25 mouse cellular contexts compared by ENCODE assay signal in the genomic region with DNA sequence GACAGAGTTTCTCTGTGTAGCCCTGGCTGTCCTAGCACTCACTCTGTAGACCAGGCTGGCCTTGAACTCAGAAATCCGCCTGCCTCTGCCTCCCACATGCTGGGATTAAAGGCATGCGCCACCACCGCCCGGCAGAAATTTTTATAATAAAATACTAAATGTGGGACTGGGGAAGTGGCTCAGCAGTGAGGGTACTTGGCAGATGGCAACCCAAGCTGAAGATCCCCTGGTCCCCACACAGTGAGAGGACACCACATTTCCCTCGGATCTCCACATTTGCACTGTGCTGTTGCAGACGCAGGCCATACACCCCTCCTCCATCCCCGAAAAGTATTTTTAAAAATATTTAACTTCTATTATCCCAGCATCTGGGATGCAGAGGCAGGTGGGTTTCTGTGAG. TPM values are rescaled to one million over a fixed set of nuclear protein-coding genes. Genes with fewer than 3 reads are reported as not detected.
DNase-seq lines count a peak whose midpoint lies in the region; ATAC-seq and TF ChIP-seq lines count a peak whose summit lies in the region.
"Had no signal": no experiment of that assay in that cellular context is flagged by ENCODE, and none has a peak within 500 bp of the region (broad histone marks: within the 10 kb centered on the region; RNA-seq: fewer than 3 reads in every experiment).

No protein-coding gene starts in this region.

- TF ChIP-seq CTCF in liver, embryonic 14.5 days (IDR thresholded peaks at IDR 0.05; ENCODE audit: low read depth), result no peak

- TF ChIP-seq EP300 in liver, embryonic 14.5 days (IDR thresholded peaks at IDR 0.05; ENCODE audit: low read depth), result no peak

- ATAC-seq in midbrain, embryonic 16.5 days, result no peak
- ATAC-seq in liver, embryonic 14.5 days (ENCODE audit: insufficient read depth), result no peak
- ATAC-seq: activated CD4-positive, CD25-positive, alpha-beta regulatory T cell, adult 4 months; forebrain, embryonic 14.5 days; hindbrain, postnatal 0 days; Patski had no signal

- 93% methylated on average over 7 of the region's 7 CpGs for WGBS in midbrain, embryonic 10.5 days
- WGBS in midbrain, embryonic 16.5 days, result 94% methylated on average over 7 of the region's 7 CpGs
- WGBS in liver, embryonic 14.5 days (ENCODE audit: insufficient replicate concordance), result 83% methylated on average over 7 of the region's 7 CpGs

- no peaks in the 10 kb centered on the region for H3K27me3 ChIP-seq in midbrain, embryonic 10.5 days (ENCODE audit: low read depth, poor library complexity, severe bottlenecking)
- H3K27me3 ChIP-seq in midbrain, embryonic 16.5 days (ENCODE audit: control insufficient read depth, insufficient read depth, low read depth, low read length), result no peaks in the 10 kb centered on the region
- H3K27me3 ChIP-seq in liver, embryonic 14.5 days (ENCODE audit: control insufficient read depth, insufficient read depth, low read length), result no peaks in the 10 kb centered on the region
- H3K27me3 ChIP-seq: heart, embryonic 15.5 days; hindbrain, embryonic 13.5 days; Patski had no signal

- H3K9ac ChIP-seq in midbrain, embryonic 16.5 days (ENCODE audit: low read depth, low read length), result no peak overlapping the region
- no peak overlapping the region for H3K9ac ChIP-seq in liver, embryonic 14.5 days (replicated peaks)
- H3K9ac ChIP-seq: heart, embryonic 15.5 days had no signal

- no peak overlapping the region for H3K27ac ChIP-seq in midbrain, embryonic 10.5 days (replicated peaks)
- no peak overlapping the region for H3K27ac ChIP-seq in midbrain, embryonic 16.5 days (ENCODE audit: low read length)
- no peak overlapping the region for H3K27ac ChIP-seq in liver, embryonic 14.5 days
- H3K27ac ChIP-seq: embryonic facial prominence, embryonic 10.5 days; heart, embryonic 10.5 days had no signal

- peaks cover 24% of the 10 kb centered on the region for H3K36me3 ChIP-seq in midbrain, embryonic 10.5 days
- H3K36me3 ChIP-seq in midbrain, embryonic 16.5 days (ENCODE audit: control insufficient read depth, insufficient read depth, low read length), result no peaks in the 10 kb centered on the region; the same call in 1 of the 2 replicates
- peaks cover 5% of the 10 kb centered on the region for H3K36me3 ChIP-seq in liver, embryonic 14.5 days (replicated peaks; ENCODE audit: control insufficient read depth, insufficient read depth, low read depth)

- peak; percentile 59 for DNase-seq in cerebellum, adult 9-10 months
- no peak for DNase-seq in cerebellum, postnatal 14 days
- DNase-seq in midbrain, embryonic 10.5 days (ENCODE audit: low spot score), result no peak
- DNase-seq in liver, embryonic 14.5 days (ENCODE audit: low read depth in 3 of 3, low spot score in 3 of 3), result no peak
- DNase-seq in layer of hippocampus, adult 8-10 months (ENCODE audit: low spot score in 2 of 2), result no peak
- DNase-seq in frontal cortex, postnatal 36 days (ENCODE audit: low spot score in 2 of 2), result no peak
- DNase-seq: adrenal gland, postnatal 14 days; cerebellum, adult 18-20 months; cerebellum, postnatal 36 days; gastrocnemius, postnatal 36 days; heart, postnatal 14 days had no signal

- peak overlapping the region; percentile 8; the same call in 1 of the 2 replicates for H3K4me3 ChIP-seq in midbrain, embryonic 10.5 days
- H3K4me3 ChIP-seq in midbrain, embryonic 16.5 days (ENCODE audit: low read depth, low read length), result no peak overlapping the region
- no peak overlapping the region for H3K4me3 ChIP-seq in liver, embryonic 14.5 days (ENCODE audit: insufficient read depth in 1 of 2, low read depth in 2 of 2, low read length in 2 of 2)
- H3K4me3 ChIP-seq: heart, embryonic 10.5 days had no signal

- no peak overlapping the region for H3K4me2 ChIP-seq in midbrain, embryonic 16.5 days (ENCODE audit: low read length)
- H3K4me2 ChIP-seq in liver, embryonic 14.5 days (ENCODE audit: low read depth), result peak overlapping the region; percentile 93; the same call in 1 of the 2 replicates

- no peaks in the 10 kb centered on the region for H3K9me3 ChIP-seq in midbrain, embryonic 10.5 days (replicated peaks)
- no peaks in the 10 kb centered on the region for H3K9me3 ChIP-seq in midbrain, embryonic 16.5 days (replicated peaks; ENCODE audit: control insufficient read depth, low read length, poor library complexity, severe bottlenecking)
- no peaks in the 10 kb centered on the region for H3K9me3 ChIP-seq in liver, embryonic 14.5 days (ENCODE audit: control insufficient read depth, low read length)
- H3K9me3 ChIP-seq: embryonic facial prominence, embryonic 10.5 days; forebrain, embryonic 10.5 days; heart, embryonic 10.5 days; heart, embryonic 15.5 days; hindbrain, embryonic 13.5 days had no signal

- peaks cover 19% of the 10 kb centered on the region for H3K4me1 ChIP-seq in midbrain, embryonic 10.5 days
- H3K4me1 ChIP-seq in midbrain, embryonic 16.5 days (ENCODE audit: control insufficient read depth, insufficient read depth, low read length), result peaks cover 25% of the 10 kb centered on the region
- H3K4me1 ChIP-seq in liver, embryonic 14.5 days (replicated peaks; ENCODE audit: control insufficient read depth in 2 of 2, insufficient read depth in 2 of 2, low read length in 1 of 2), result peaks cover 10 to 12% of the 10 kb centered on the region in 2 experiments

RNA-seq across cellular contexts. Expression of gene Bag6, which starts 1.5 kb away (rescaled TPM):
- polyA plus RNA-seq in midbrain, embryonic 10.5 days (2016; fragmentation: Nextera tagmentation; extraction: Ambion mirVana), result 56.6 and 67.4 TPM in 2 replicates
- 70.5 and 75.7 TPM in 2 replicates for polyA plus RNA-seq in midbrain, embryonic 16.5 days (2015; fragmentation: Nextera tagmentation; extraction: Ambion mirVana)
- polyA plus RNA-seq in liver, embryonic 14.5 days (2012; rRNA removed), result 45.7 and 48.1 TPM in 2 replicates
- polyA plus RNA-seq in liver, embryonic 14.5 days (2014; fragmentation: Nextera tagmentation; extraction: Ambion mirVana), result 22.9 and 30.5 TPM in 2 replicates
- 100 to 1,000 TPM; 291 to 311 (median 298) TPM for total RNA-seq in layer of hippocampus, adult 8-10 months (2022)

RNA-seq across cellular contexts. Expression of gene Apom, which starts 1.7 kb away (rescaled TPM):
- 0.53 and 0.66 TPM in 2 replicates for polyA plus RNA-seq in midbrain, embryonic 10.5 days (2016; fragmentation: Nextera tagmentation; extraction: Ambion mirVana)
- 0.24 and 0.29 TPM in 2 replicates for polyA plus RNA-seq in midbrain, embryonic 16.5 days (2015; fragmentation: Nextera tagmentation; extraction: Ambion mirVana)
- 285 and 317 TPM in 2 replicates for polyA plus RNA-seq in liver, embryonic 14.5 days (2012; rRNA removed)
- 750 and 763 TPM in 2 replicates for polyA plus RNA-seq in liver, embryonic 14.5 days (2014; fragmentation: Nextera tagmentation; extraction: Ambion mirVana)
- total RNA-seq in layer of hippocampus, adult 8-10 months (2022), result not detected
- total RNA-seq: adrenal gland, adult 18-20 months; gastrocnemius, adult 8-10 months; gastrocnemius, postnatal 36 days; heart, postnatal 14 days; hematopoietic stem cell, adult 5-6 weeks had no signal
- polyA plus RNA-seq: activated CD4-positive, CD25-positive, alpha-beta regulatory T cell, adult 4 months; embryonic facial prominence, embryonic 14.5 days; hindbrain, postnatal 0 days had no signal

RNA-seq across cellular contexts. Expression of gene D17H6S53E, which starts 7.3 kb away (rescaled TPM):
- 9.5 and 9.6 TPM in 2 replicates for polyA plus RNA-seq in midbrain, embryonic 10.5 days (2016; fragmentation: Nextera tagmentation; extraction: Ambion mirVana)
- polyA plus RNA-seq in midbrain, embryonic 16.5 days (2015; fragmentation: Nextera tagmentation; extraction: Ambion mirVana), result 7.8 and 8.7 TPM in 2 replicates
- polyA plus RNA-seq in liver, embryonic 14.5 days (2012; rRNA removed), result 0.75 and 1.5 TPM in 2 replicates
- 1.3 and 1.5 TPM in 2 replicates for polyA plus RNA-seq in liver, embryonic 14.5 days (2014; fragmentation: Nextera tagmentation; extraction: Ambion mirVana)
- total RNA-seq in layer of hippocampus, adult 8-10 months (2022), result 10 to 100 TPM; 27.6 to 31.6 (median 30.9) TPM

RNA-seq across cellular contexts. Expression of gene Csnk2b, which starts 11.7 kb away (rescaled TPM):
- 299 and 306 TPM in 2 replicates for polyA plus RNA-seq in midbrain, embryonic 10.5 days (2016; fragmentation: Nextera tagmentation; extraction: Ambion mirVana)
- polyA plus RNA-seq in midbrain, embryonic 16.5 days (2015; fragmentation: Nextera tagmentation; extraction: Ambion mirVana), result 315 and 331 TPM in 2 replicates
- polyA plus RNA-seq in liver, embryonic 14.5 days (2012; rRNA removed), result 79.2 and 106 TPM in 2 replicates
- 127 and 142 TPM in 2 replicates for polyA plus RNA-seq in liver, embryonic 14.5 days (2014; fragmentation: Nextera tagmentation; extraction: Ambion mirVana)
- 100 to 1,000 TPM; 176 to 194 (median 189) TPM for total RNA-seq in layer of hippocampus, adult 8-10 months (2022)

RNA-seq across cellular contexts. Expression of gene Gpank1, which starts 12.3 kb away (rescaled TPM):
- polyA plus RNA-seq in midbrain, embryonic 10.5 days (2016; fragmentation: Nextera tagmentation; extraction: Ambion mirVana), result 33.4 and 34.5 TPM in 2 replicates
- polyA plus RNA-seq in midbrain, embryonic 16.5 days (2015; fragmentation: Nextera tagmentation; extraction: Ambion mirVana), result 24.3 and 26.4 TPM in 2 replicates
- polyA plus RNA-seq in liver, embryonic 14.5 days (2012; rRNA removed), result 8.9 and 10.0 TPM in 2 replicates
- 12.2 and 12.7 TPM in 2 replicates for polyA plus RNA-seq in liver, embryonic 14.5 days (2014; fragmentation: Nextera tagmentation; extraction: Ambion mirVana)
- 10 to 100 TPM; 17.6 to 19.2 (median 18.0) TPM for total RNA-seq in layer of hippocampus, adult 8-10 months (2022)

Comparison
In these comparisons a context has a peak if more than half of its experiments do, and no peak if none do; other contexts are left out.
1. RNA of gene Apom, which starts 1.7 kb away (polyA plus RNA-seq): 285 to 763 TPM in liver, embryonic 14.5 days; 0.53 to 0.66 TPM in midbrain, embryonic 10.5 days and 0.24 to 0.29 TPM in midbrain, embryonic 16.5 days; every median in the first group is over 100 times any median in the second.